Mouse (Mus musculus) left cerebral cortex, postnatal 10 days (tissue): ENCODE results near the gene Syt9. TPM values are rescaled to one million over a fixed set of nuclear protein-coding genes. Genes with fewer than 3 reads are reported as not detected.

Source experiments
- DNase-seq, 2 experiments: peaks; one replicate each; pipeline ENCODE4 v3.0.0; 2021 to 2022; ENCODE audit warnings: low spot score in 2 of 2, mixed read lengths in 1 of 2; ENCODE audit errors: extremely low spot score in 1 of 2
- intact Hi-C: fragments of 180-260 bp; cut with DNase I; formaldehyde crosslinking; loops from one replicate; pipeline ENCODE4 v1.15.1; 2025
- total RNA-seq, 2 experiments: library from RNA; stranded (reverse); gene quantifications; 2 replicates each; pipeline ENCODE4 v1.2.3; 2021

Syt9 gene
- total RNA-seq, 2 experiments from 2014 or later = 14.9 to 15.6 TPM

DNA sequence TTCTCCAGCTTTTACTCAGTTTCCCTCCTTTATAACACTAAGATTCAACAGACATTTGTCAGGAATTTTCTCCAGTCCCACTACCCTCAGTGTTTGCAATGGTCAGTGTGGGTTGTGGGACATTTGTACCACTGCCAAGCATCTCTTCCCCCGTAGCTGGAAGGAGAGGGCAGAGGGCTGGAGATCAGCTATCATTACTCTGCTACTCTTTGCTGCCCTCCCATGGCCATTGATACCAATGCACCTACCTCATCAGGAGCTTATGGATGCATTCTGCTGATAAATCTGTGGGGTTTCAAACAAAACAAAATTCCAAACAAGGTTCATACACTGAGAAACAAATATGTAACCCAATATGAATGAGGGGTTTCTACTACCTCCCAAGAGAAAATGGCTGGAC is 155.8 kb downstream of the Syt9 start:
- intact Hi-C loops = loop anchor here (5.0 to 10.0 kb wide), 2 partner anchors 151 to 289 kb away; partner anchors contain the start of gene Syt9
- DNase-seq = peak; percentile 14 to 41

DNA sequence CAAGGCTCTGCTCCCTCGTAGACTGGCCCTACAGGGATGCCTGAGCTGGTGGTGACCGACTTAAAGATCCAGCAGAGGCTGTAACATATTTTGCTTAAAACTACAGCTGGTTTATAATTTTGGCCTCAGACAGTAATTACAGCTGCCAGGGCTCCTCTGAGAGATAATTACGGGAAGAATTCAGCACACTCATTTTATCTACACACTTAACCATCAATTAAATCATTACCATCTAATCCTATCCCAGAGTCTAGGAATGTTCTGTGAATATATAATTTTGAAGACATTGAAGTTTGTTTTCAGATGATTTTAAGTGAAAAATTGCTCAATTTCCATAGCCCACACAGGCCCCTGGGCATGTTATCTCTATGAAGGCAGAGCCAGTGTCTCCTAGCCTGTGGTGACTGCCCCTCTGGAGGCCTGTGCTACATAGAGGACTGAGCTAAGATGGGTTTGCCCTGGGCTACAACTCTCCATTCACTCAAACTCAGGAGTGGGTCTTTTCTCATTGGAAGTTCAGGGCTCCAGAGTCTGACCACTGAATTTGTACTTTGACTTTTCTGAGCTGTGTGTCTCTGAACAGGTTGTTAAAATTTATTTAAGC is 157.7 kb downstream of the Syt9 start:
- intact Hi-C loops = loop anchor here (5.0 to 10.0 kb wide), 2 partner anchors 153 to 291 kb away; partner anchors contain the start of gene Syt9

DNA sequence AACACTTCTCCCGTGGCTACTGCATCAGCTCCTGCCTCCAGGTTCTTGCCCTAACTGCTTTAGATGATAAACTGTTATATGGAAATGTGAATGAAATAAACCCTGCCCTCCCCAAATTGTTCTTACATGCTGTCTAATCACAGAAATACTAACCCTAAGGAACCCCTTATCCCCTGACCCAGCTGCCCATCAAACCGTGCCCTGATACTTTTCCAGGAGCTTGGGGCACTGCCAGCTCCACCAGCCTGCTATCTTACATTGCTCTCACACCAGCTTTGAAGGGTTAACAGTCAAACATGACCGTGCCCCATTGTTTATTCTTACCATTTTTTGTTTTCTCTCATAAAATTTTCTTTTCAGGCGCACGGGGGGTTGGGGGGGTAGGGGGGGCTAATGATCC is 158.8 kb downstream of the Syt9 start:
- no peak for DNase-seq
- intact Hi-C loops = loop anchor here (5.0 to 10.0 kb wide), 2 partner anchors 155 to 292 kb away; partner anchors contain the start of gene Syt9

More for the DNA sequence above, 157.7 kb downstream of the Syt9 start:
- DNase-seq = no peak

DNA sequence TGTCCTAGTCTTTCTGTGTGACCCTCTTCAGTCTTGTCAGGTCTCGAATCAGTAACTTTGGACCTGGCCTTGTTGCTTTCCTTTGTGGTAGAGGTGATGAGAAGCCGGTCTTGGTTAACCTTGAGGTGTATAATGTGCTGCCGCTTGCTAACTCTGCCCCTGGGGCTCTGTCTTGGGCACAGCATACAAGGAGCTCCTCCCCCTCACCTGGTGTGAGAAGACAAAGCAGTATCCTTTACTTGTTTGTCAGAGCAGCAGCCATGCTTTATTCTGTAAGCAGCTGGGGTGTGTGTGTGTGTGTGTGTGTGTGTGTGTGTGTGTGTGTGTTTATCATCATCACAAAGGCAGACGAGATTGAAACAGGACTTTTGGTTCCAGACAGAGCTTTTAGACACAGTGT is 164.8 kb downstream of the Syt9 start:
- DNase-seq = no peak
- intact Hi-C loops = no loop called here

DNA sequence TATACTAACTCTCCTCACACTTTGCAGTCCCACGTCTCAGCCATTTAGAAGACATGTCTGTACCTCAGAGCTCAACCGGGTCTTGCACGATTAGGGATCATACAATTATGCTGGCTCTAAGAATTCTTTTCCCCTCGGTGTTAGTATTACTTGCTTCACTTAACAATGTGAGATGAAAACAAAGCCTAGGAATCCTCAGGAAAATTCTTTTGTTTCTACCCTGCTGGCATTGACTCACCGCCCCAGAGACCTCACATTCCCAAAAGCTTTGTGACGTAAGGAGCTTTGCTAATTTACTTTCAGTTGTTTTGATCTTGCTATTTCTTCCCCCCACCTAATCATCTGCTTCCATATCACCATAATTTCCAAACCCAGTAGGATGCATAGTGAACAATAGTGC is 166.0 kb downstream of the Syt9 start:
- no peak for DNase-seq
- intact Hi-C loops = no loop called here

DNA sequence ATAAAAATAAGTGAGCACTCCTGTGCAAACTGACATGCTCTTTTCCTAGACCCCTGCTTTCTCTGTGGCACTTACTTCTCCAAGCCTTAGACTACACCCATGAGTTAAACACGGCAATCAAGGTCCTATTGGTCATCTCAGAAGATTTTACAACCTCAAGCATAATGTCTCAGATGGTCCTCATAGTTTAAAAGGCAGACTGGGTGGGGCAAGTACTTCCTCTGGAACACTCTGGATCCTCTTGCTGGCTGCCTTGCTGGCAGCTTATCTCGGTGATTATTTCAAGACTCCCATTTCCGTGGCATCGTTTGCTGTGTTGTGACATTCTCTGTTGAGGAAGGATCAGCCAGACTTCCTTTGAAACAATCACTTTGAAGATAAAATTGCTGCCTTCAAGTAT is 169.5 kb downstream of the Syt9 start:
- no peak for DNase-seq
- intact Hi-C loops = no loop called here

DNA sequence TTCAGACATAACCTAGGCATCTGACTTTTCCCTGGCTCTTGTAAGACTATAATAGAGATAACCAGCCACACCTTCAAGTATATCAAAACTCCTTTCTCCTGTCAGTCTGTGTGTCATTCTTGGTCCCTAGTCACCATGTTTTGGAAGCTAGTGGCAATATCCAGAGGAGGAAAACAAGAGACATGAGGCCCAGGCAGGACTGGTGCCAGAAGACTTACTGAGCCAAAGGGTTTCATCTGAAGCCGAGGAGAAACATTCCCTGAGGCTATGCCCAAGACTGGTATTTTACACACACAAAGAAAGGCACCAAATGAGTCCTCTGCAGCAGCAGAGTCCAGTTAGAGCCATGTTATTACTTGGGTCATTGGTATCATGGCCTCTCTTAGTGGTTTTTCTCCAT is 174.5 kb downstream of the Syt9 start:
- intact Hi-C loops = no loop called here
- DNase-seq = no peak

DNA sequence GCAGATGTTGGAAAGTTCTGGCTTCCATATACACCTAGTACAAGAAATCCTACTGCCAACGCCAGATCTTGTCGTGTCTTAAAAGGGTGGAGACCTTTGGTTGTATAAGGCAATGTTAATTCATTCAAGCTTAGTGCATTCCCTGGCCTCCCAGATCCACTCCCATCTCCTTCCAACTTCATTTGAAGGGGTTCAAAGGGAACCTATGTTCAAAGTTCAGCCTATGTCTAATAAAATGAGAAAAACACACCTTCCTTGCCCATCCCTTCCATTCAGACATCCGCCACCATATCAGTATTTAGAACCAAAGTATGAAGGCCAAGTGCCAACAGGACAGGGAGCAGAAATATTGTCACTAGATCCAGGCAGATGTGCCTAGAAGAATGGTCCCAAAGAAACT is 177.3 kb downstream of the Syt9 start:
- DNase-seq = no peak
- intact Hi-C loops = no loop called here

DNA sequence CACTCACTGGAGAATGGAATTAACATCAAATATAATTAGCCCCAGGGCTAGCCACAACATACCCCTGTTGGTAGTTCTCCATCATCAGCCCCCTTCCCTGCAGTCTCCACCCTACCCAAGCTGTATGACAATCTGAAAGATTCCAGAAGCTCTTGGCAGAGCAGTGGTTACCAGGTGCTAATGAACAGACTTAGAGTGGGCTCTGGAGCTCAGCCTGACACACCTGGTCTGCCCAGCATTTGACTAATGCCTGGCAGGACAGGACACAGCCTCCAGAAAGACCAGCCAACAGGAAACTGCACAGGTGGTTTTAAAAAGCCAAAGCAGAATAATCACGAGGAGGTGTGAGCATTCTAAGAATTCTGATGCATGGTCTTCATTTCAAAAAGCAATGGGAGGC is 182.9 kb downstream of the Syt9 start:
- DNase-seq = no peak
- intact Hi-C loops = no loop called here

DNA sequence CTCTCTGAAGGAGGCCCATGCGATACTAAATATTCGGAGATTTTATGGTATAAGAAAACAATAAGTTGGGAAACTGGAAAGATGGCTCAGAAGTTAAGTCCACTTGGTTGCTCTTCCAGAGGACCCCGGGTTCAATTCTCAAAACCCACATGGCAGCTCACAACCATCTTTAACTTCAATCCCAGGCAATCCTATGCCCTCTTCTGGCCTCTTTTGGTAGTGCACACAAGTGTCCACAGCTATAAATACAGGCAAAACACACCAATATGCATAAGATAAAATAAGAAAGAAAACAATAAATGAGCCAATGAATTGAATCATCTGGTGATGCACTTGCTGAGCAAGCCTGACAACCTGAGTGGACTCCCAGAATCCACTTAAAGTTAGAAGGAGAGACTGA is 185.4 kb downstream of the Syt9 start:
- intact Hi-C loops = no loop called here
- no peak for DNase-seq

DNA sequence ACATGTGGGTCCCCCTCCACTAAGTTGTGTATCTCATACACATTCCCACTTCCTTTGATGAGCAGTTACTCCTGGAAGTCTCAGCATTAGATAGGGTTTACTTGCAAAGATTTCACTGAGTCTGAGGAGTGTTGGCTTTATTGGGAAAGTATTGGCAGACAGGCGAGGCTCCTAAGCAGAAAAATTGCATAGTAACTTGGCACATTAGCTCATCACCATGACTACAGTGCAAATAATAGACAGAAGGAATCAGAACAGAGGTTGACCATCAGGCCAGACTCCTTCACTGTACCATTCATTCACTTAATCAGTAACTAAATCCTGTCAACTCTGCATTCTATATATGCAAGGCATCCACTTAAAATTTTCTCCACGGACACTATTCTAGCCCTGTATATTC is 190.1 kb downstream of the Syt9 start:
- intact Hi-C loops = no loop called here
- DNase-seq = no peak

DNA sequence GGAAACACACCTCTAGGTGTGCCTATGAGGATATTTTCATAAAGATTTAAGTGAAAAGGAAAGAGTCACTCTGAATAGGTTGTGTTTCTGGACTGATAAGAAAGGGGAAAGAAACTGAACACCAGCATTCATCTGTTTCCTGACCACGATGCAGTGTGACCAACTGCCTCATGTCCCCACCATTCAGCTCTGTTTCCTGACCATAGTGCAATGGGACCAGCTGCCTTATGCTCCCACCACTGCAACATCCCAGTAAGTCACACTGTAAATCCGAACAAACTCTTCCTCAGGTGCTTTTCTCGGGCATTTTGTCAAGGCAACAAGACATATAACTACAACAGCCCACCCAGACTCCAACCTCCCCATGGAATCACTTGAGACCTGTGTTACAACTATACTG is 191.1 kb downstream of the Syt9 start:
- intact Hi-C loops = no loop called here
- no peak for DNase-seq

DNA sequence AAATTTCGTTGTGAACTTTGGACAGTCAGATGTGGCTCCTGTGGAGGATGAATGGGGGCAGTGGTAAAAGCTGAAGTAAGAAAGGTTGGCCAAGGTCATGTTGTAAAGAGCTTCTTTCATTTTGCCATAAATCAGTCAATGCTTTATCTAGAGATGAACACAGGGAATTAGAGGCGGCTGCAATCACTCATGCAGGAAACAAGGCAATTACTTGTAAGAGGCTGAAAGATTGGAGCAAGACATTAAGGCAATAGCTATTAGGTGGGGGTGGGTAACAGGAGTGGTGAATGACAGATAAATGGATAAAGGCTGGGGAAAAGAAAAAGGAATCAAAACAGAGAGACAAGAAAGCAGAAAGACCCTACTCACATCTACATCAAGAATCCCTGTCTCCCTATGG is 193.2 kb downstream of the Syt9 start:
- intact Hi-C loops = no loop called here
- no peak for DNase-seq

DNA sequence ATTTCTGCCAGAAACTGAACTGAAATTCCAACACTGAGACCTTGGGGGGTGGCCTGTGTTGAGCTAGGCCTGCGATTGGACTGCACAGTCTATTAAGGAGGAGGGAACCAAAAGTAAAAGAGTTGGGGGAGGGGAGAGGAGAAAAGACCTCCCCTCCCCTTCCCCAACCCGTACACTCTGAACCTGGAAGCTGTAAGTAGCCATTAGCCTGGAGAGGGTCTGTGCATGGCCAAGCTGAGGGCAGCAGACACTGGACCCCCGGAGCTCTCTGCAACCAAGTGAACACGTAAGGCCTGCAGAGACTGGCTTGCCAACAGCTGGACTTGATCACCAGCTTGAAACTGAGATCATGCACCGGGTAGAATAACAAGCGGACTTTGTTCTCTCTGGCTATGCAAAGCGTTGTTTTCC is 196.7 kb downstream of the Syt9 start, which contains the start of gene Olfml1:
TSS of gene Olfml1 (plus strand) at position 186 of the 411 bp plus-strand sequence.
- DNase-seq = peak; percentile 4 to 37
- intact Hi-C loops = no loop called here

DNA sequence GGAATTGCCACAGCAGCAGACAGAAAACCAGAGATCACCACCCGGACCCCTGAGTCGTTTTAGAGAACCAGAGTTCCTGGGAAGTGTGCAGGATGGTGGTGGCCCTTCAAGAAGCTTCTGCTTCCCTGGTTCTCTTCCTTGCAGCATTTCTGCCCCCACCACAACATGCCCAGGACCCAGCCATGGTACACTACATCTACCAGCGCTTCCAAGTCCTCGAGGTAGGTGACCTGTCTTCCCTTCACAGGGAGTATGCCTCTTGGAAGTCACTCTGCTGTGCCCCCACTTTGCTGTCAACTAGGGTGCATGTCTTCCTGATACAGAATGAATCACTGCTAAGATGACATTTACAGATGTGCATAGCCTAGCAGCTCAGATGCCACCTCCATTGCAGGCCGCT is 197.1 kb downstream of the Syt9 start:
- intact Hi-C loops = no loop called here
- DNase-seq = no peak

DNA sequence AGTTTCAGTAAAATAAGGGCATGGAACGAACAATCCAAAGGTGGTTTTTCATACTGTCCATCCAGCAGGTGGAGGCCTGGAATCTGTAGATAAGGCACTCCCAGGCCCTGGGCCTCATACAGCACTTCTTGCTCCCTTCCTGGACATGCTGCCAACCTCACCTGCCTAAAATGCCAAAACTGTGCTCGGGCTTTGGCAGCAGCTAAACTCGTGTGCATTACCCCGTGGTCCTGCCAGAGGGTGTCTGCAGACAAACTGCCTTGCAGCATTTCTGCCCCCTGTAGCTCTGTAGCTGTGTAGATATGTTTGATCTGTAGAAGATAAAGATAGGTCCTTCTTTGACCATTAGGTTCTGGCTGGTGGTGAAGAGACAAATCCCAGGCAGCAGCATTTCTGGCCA is 198.4 kb downstream of the Syt9 start:
- intact Hi-C loops = no loop called here
- DNase-seq = no peak

DNA sequence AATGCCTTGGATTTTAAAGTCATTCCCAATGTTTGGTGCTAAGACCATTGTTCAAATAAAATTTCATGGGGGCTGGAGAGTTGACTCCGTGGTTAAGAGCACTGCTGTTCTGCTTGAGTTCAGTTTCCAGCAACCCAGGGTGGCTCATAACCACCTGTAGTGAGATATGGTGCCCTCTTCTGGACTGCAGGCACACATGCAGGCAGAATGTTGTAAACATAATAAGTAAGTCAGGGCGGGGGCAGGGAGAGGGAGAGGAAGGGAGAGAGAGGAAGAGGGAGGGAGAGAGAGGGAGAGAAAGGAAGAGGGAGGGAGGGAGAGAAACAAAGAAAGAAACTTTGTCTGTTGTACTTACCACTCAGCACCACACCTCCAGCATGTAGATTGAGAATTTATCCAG is 203.3 kb downstream of the Syt9 start:
- intact Hi-C loops = no loop called here
- no peak for DNase-seq

DNA sequence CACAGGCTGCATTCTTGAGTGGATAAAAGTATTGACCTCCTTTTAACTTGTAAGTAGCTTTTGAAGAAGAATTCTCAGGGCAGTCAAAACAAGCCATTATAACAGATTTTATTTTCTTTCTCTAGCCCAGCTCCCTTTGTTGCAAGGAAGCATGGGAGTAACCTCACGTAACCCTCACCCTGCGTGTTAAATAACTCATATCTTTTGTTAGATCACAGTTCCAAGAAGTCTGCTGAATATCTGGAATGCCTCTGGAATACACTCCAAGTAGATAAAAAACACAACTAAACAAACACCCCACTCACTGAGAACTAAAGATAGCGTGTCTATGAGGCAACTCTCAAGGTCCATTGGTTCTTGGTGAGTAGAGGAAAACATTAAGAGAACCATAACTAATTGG is 203.7 kb downstream of the Syt9 start:
- no peak for DNase-seq
- intact Hi-C loops = no loop called here

DNA sequence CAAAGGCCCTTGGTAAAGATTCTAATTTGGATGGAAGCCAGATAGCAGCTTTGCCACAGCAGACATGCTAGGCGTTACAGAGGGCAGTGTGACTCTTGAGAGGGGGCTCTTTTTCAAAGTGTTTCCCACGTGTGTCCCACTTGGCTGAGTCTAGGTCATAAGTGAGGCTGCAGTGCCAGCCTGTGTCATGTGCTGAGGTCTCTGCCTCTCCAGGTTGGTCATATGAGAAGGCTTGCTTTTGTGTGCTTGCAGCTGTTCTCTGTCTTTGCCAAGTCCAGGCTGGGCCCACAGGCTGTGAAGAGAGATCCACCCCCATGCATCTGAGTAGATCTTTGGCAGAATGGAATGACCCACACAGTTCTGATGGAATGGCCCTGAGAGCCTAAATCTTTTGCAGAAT is 222.1 kb downstream of the Syt9 start:
- no peak for DNase-seq
- intact Hi-C loops = no loop called here

DNA sequence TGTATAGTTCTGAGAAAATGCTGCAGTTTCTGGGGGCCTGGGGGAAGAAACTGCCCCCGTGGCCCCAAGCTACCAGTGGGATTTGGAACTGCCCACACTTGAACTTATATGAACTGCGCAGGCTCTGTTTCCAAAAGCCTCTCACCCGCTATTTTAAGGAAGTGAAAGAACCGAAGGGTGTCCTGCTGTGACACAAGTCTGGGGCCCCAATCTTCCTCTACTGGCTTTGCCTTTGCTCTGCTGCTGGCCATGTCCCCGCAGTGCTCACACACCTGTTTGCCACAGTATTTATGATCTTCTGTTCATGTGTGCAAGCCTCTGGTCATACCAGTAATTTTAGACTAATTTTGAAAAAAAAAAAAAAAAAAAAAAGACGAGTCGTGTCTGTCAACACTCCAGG is 223.4 kb downstream of the Syt9 start:
- intact Hi-C loops = no loop called here

DNA sequence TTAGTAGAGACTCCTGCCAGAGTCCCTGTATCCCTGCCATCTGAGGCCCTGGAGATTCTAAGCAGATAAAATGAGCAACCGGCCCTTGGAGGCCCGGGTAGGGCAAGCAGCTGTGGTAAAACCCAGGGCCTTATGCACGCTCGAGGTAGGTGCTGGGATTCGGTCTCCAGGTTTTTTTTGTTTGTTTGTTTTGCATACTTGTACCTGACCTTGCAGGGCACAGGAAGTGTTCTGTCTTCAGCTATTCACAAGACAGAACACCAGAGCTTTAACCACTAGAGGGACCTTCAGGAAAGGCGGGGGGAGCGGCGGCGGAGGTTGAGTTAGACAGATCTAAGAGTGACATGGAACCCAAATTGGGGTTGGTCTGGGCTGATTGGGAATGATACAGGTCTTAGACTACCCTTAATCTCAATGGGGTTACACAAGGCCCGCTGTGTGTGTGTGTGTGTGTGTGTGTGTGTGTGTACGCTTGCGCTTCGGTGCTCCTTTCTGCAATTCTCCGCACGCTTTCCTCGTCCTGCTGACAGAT is 223.9 kb downstream of the Syt9 start:
- intact Hi-C loops = no loop called here
- peak; percentile 25 to 54 for DNase-seq

More for the DNA sequence above, 223.4 kb downstream of the Syt9 start:
- DNase-seq = no peak
